Mouse (Mus musculus): ENCODE results near the gene Pofut1.
"Not testable (repeated sequence)": the region's sequence is repeated elsewhere in the genome, so short reads cannot be mapped to it uniquely, and the experiment has no call there.

Pofut1 gene

DNA sequence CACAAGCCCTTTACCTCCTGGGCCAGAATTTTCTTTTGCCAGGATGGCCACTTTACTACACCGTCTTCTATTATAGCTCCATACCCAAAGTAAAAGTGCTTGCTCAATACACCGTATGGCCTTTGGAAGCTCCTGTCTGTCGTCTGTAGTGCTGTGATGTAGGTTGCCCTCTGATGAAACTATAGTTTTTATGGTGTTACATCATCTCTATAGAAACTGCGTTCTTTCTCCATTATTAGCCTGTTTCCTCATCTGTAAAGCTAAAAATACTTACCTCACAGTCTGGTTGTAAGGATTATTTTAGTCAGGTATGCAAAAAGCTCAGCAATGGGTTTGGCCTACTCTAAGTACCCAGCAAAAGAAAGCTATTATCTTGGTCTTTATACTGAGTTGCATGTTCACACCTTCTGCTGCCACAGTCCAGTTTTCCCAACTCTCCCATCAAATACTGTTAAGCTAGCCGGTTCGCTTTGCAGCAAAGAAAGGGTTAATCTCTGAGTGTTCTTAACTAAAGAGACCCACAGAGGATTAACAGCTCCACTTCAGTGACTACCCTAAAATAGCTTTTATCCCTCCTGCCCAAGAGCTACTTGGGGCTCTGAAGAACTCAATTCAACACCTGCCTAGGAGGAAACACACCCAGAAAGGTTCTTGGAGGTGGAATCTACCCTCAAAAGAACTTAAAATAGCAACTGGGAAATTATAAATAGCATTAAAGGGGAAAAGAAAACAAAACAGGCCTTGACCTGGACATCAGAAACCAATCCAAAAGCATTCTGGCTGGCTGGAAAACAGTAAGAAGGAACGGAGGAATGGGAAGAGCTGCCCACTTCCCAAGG lies 2.1 kb upstream of the Pofut1 start:
- peak; percentile 45 for DNase-seq (ENCODE audit: low read depth)

GRCm38 (mm10) chr2:153239860-153240480 lies 1.4 kb upstream of the Pofut1 start:
- DNase-seq (ENCODE audit: low read depth): peak; percentile 44

- peak; percentile 65 for DNase-seq (ENCODE audit: low read depth)
Measured at GRCm38 (mm10) chr2:153240701-153241235, 565 bp upstream of the Pofut1 start.

DNA sequence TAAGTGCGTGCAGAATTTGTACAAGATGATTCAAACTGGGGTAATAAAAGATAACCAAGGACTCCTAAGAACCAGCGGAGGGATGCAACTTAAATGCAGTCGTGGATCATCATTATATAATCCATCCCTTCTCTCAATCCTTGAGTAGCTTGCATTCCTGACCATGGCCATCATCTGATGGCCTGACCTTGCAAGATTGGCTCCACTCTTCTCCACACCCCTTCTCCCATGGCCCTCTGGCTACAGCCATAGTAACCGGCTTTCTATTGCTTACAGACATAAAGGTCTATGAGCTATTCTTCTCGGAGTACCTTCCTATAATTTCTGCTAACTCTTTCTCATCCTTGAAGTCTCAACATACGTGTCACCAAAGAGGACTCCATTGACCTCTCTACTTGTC lies 823 bp downstream of the Pofut1 start:
- no peak for DNase-seq (ENCODE audit: low read depth)

- DNase-seq (ENCODE audit: low read depth): no peak
Measured at GRCm38 (mm10) chr2:153249751-153250150, 8.4 kb downstream of the Pofut1 start.

DNA sequence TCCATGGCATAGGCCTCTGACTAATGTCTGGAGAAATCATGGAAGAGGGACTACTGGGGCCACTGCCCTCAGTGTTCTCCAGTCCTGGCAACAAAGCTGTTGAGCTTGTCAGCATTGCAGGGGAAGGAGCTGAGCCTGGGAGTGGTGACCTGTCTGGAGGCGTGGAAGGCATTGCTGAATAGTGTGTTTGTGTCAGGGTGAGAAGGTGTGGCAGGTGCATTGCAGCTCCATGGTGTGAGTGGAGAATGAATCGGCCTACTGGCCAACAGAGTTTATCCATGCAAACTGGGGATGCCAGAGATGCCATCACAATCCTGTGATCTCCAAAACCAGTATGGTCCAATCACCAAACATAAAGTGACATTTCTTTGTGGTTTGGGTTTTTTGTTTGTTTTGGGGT lies 15.3 kb downstream of the Pofut1 start:
- no peak for DNase-seq (ENCODE audit: low read depth)

DNA sequence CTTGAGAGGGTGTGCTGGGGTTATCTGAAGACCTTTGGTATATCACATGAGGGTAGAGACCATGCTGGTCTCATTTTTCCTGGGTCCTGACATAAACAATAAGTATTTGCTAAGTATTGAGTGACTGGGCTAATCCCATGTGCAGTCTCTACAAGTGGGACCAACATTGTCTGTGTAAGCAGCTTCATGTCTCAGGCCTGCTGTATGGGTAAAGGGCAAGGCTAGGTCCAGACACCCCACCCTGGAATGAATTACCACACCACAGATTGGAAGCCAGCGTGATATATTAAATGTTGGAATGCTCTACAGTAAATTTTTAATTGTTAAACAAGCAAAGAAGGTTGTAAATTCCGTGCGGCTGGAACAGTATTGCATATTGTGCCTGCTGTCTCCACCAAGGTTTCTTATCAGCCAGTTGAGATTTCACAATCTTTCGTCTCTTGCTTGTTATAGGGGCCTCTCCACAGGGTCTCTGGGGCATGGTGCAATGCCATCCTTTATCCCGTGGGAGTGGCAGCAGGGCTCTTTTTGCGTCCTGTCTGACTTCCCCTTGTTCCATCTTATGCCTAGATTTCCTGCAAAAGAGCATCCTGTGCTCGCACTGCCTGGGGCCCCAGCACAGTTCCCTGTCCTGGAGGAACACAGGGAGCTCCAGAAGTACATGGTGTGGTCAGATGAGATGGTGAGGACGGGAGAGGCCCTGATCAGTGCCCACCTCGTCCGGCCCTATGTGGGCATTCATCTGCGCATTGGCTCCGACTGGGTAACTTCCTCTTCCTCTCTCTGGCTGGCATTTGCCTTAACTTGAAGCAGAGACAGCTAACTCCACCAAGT lies 17.9 kb downstream of the Pofut1 start:
- DNase-seq (ENCODE audit: low read depth): no peak

DNA sequence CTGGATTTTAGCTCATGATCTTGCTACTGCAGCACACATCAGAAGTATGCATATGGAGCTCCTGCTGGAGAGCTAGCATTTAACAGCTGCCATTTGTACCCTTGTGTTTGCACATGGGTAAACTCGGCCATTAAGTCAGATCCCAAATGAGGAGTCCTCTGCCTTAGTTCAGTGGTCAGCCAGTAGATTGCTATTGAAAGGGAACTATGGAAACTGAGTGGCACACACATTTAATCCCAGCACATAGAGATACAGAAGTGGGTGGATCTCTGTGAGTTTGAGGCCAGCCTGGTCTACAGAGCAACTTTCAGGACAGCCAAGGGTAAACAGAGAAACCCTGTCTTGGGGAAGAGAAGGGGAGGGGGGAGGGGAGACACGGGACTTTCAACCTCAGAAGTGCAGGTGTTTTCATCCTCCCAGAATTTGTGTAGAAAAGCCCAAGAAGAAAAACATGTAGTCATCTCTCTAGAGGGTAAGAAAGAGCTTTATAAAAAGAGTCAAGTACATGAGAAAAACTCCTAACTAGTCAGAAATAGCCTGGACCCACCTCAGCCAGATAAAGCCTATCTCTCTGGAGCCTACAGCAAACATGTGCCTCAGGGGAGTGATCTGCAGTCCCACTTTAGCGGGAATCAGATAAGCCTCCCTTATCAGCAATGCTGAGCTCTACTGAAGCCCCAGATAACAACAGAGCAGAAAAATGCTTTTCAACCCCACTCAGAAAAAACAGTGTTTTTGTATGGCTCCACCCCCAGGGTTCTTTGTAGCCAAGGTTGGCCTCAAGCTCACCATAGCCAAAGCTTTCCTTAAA lies 18.7 kb downstream of the Pofut1 start:
- DNase-seq (ENCODE audit: low read depth): peak; percentile 66

DNA sequence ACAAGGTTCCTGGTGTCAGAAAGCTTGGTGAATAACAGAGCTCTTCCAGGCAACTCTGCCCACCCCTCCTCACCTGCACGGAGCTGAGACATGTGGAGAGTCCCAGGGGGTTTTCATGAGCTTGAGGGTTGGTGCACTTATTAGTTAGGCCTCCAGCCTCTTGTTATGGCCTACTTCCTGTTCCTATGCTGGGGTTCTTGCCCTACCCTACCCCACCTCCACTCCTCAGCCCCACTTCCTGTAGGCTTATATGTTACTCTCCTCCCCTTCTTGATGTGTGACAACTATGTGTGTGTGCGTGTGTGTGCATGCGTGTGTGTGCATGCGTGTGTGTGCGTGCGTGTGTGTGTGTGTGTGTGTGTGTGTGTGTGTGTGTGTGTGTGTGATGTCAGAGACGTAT lies 21.7 kb downstream of the Pofut1 start:
- DNase-seq (ENCODE audit: low read depth): peak; percentile 90

GRCm38 (mm10) chr2:153267331-153267730 lies 26.0 kb downstream of the Pofut1 start:
- DNase-seq (ENCODE audit: low read depth): no peak

DNA sequence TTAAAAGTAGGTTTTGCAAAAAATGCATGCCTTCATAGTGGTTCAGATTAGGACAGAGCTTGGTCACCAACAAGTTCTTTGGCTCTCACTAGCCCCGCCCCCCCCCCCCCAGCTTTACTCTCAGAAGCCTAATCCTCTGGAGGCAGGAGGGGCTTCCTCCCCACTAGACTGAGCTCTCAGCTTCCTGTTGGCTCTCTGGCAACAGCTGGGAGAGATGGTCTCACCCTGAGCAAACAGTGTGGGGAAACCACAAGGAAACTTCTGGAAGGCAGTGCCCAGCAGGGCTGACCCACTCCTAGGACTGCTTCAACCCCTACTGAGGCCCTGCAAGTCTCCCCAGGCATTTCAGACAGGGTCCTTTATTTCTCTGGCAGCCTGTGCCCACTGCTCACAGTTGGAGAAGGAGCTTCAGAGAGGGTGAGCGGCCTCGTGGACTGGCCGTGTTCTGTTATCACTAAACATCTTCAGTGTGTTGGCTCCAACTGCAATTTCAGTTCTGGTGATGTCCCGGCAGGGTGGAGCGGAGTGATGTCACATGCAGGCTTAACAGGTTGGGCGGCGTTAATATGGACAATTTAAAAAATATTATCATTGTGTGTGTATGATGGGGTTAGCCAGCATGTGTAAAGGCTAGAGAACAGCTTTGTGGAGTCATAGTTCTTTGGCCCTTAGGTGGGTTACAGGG lies 29.0 kb downstream of the Pofut1 start:
- not testable (repeated sequence) for DNase-seq (ENCODE audit: low read depth)

GRCm38 (mm10) chr2:153274200-153274918 lies 33.0 kb downstream of the Pofut1 start:
- DNase-seq (ENCODE audit: low read depth): not testable (repeated sequence)

DNA sequence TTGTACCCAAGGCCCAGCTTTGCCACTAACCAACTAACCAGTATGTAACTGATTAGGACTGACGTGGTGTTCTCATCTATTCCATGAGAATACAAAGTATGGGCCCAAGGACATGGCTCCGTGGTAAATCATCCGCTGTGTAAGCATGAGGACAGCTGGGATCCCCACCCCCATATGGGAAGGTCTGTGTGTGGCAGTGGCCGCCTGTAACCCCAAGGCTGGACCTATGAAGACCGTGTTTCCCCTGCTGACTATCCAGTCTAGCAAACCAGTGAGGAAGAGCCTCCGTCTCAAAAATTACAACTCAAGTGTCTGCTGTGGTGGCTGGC lies 33.5 kb downstream of the Pofut1 start:
- DNase-seq (ENCODE audit: low read depth): no peak

DNA sequence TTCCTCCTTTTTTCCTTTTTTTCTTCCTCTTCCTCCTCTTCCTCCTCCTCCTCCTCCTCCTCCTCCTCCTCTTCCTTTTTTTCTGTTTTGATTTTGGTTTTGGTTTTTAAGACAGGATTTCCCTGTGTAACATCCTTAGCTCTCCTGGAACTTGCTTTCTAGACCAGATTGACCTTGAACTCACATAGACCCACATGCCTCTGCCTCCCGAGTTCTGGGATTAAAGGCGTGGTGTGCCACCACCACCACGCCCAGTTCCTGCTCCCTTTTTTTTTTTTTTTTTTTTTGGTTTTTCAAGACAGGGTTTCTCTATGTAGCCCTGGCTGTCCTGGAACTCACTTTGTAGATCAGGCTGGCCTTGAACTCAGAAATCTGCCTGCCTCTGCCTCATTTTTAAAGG lies 34.2 kb downstream of the Pofut1 start:
- DNase-seq (ENCODE audit: low read depth): not testable (repeated sequence)

- DNase-seq (ENCODE audit: low read depth): peak; percentile 55
Measured at GRCm38 (mm10) chr2:153276440-153276839, 35.1 kb downstream of the Pofut1 start.

DNA sequence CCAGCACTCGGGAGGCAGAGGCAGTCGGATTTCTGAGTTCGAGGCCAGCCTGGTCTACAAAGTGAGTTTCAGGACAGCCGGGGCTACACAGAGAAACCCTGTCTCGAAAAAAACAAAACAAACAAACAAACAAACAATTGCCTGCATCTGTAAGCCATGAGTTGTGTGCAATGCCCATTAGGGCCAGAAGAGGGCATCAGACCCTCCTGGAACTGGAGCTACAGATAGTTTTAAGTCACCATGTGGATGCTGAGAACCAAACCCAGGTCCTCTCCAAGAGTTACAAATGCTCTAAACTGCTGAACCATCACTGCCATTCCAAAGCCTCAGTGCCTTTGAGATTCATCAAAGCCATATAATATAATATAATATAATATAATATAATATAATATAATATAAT lies 35.5 kb downstream of the Pofut1 start:
- peak; percentile 58 for DNase-seq (ENCODE audit: low read depth)

DNA sequence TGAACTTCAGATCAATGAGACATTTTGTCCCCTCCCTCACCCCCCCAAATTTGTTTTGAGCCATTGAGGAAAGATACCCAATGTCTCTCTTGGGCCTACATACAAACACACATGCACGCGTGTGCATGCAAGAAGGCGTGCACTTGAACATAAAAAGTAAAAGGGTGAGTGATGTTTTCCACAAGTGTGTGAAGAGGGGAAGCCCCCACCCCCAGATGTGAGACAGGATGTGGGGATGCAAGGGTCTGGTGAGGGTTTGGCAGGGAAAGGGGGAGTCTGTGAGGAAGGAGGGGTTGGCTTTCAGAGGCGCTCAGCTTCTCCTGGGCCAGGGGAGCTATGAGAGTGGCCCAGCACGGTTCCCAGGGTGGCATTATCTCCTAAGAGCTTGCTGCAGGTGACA lies 37.0 kb downstream of the Pofut1 start:
- DNase-seq (ENCODE audit: low read depth): peak; percentile 86

DNA sequence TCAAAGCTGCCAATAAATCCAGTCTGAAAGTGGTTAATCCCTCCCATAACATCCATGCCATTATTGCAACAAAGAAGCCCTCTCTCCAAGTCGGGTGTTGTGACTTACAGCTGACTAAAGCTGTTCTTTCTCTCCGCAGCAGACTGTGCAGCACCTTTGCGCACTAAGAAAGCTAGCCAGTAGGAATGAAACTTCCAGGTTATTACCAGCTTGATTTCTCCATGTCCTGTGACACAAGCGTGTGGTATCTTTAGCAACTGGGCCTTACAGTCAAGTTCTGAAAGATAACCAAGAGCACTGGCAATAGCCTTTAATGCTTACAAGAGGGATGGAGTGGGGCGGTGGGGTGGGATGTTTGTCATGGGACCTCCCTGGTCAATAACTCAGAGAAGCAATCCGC lies 42.6 kb downstream of the Pofut1 start:
- DNase-seq (ENCODE audit: low read depth): no peak

- no peak for DNase-seq (ENCODE audit: low read depth)
Measured at GRCm38 (mm10) chr2:153286524-153286923, 45.2 kb downstream of the Pofut1 start.

GRCm38 (mm10) chr2:153287835-153288234 lies 46.5 kb downstream of the Pofut1 start:
- no peak for DNase-seq (ENCODE audit: low read depth)

Data from induced T-regulatory cell, adult 2 months (primary cell).